Comparison of ENCODE assay signal across 11 mouse cellular contexts in genomic region chr10:84523682-84524081, GRCm38 (mm10). TPM values are rescaled to one million over a fixed set of nuclear protein-coding genes. Genes with fewer than 3 reads are reported as not detected.
DNase-seq lines count a peak whose midpoint lies in the region; ATAC-seq and TF ChIP-seq lines count a peak whose summit lies in the region.
"Had no signal": no experiment of that assay in that cellular context is flagged by ENCODE, and none has a peak within 500 bp of the region (broad histone marks: within the 10 kb centered on the region; RNA-seq: fewer than 3 reads in every experiment).

No protein-coding gene starts in this region.

- TF ChIP-seq CTCF in heart, postnatal 0 days (IDR thresholded peaks at IDR 0.05; ENCODE audit: low read depth) = peak; percentile 37
- peak; percentile 62 for TF ChIP-seq CTCF in lung, postnatal 0 days (IDR thresholded peaks at IDR 0.05)
- TF ChIP-seq CTCF in cortical plate, adult 2 months (IDR thresholded peaks at IDR 0.05; ENCODE audit: extremely low read depth, insufficient read depth, low read length) = peak; percentile 18; the same call in 1 of the 2 replicates

- no peak overlapping the region for H3K4me2 ChIP-seq in heart, postnatal 0 days (ENCODE audit: low read depth, low read length)
- no peak overlapping the region for H3K4me2 ChIP-seq in heart, embryonic 11.5 days
- no peak overlapping the region for H3K4me2 ChIP-seq in lung, postnatal 0 days (replicated peaks; ENCODE audit: low read depth, low read length)
- H3K4me2 ChIP-seq: limb, embryonic 13.5 days had no signal

- H3K9me3 ChIP-seq in heart, postnatal 0 days (replicated peaks; ENCODE audit: control insufficient read depth, low read length) = no peaks in the 10 kb centered on the region
- no peaks in the 10 kb centered on the region for H3K9me3 ChIP-seq in heart, embryonic 11.5 days (replicated peaks; ENCODE audit: control insufficient read depth, low read length)
- H3K9me3 ChIP-seq in lung, postnatal 0 days (ENCODE audit: low read length) = no peaks in the 10 kb centered on the region
- no peaks in the 10 kb centered on the region for H3K9me3 ChIP-seq in ES-E14 (ENCODE audit: control insufficient read depth, insufficient read depth, low read depth, low read length)
- H3K9me3 ChIP-seq: forebrain, embryonic 10.5 days; limb, embryonic 13.5 days had no signal

- H3K4me1 ChIP-seq in heart, postnatal 0 days (ENCODE audit: control insufficient read depth, insufficient read depth) = no peaks in the 10 kb centered on the region
- H3K4me1 ChIP-seq in heart, embryonic 11.5 days (ENCODE audit: control insufficient read depth, insufficient read depth, low read length) = no peaks in the 10 kb centered on the region
- H3K4me1 ChIP-seq in lung, postnatal 0 days (ENCODE audit: insufficient read depth, low read depth, low read length) = no peaks in the 10 kb centered on the region
- H3K4me1 ChIP-seq in ES-E14 (ENCODE audit: control insufficient read depth in 2 of 2, insufficient read depth in 2 of 2, low read length in 2 of 2, poor library complexity in 1 of 2) = peaks cover 7 to 16% of the 10 kb centered on the region in 2 experiments
- no peaks in the 10 kb centered on the region for H3K4me1 ChIP-seq in cortical plate, adult 2 months (ENCODE audit: control insufficient read depth, insufficient read depth, low read length)
- H3K4me1 ChIP-seq: limb, embryonic 13.5 days had no signal

- in situ Hi-C loops in ES-E14 (cut with MboI; ENCODE audit: low sequenced_read_pairs in 2 of 2, unreplicated experiment in 2 of 2) = no loop called here

- TF ChIP-seq EP300 in heart, postnatal 0 days (IDR thresholded peaks at IDR 0.05; ENCODE audit: low read depth) = no peak
- no peak for TF ChIP-seq EP300 in lung, postnatal 0 days (IDR thresholded peaks at IDR 0.05)

- no peak overlapping the region for H3K9ac ChIP-seq in heart, postnatal 0 days (replicated peaks; ENCODE audit: low read depth, low read length)
- no peak overlapping the region for H3K9ac ChIP-seq in heart, embryonic 11.5 days (ENCODE audit: low read depth, low read length)
- H3K9ac ChIP-seq in lung, postnatal 0 days (replicated peaks; ENCODE audit: low read depth) = no peak overlapping the region
- H3K9ac ChIP-seq in ES-E14 (ENCODE audit: insufficient read depth, low read depth, low read length, poor library complexity, severe bottlenecking) = no peak overlapping the region
- H3K9ac ChIP-seq: limb, embryonic 13.5 days had no signal

- ATAC-seq in heart, postnatal 0 days (ENCODE audit: insufficient read depth, low read depth) = no peak
- no peak for ATAC-seq in heart, embryonic 11.5 days (replicated peaks; ENCODE audit: insufficient number of reproducible peaks, low FRiP score, low TSS enrichment)
- no peak for ATAC-seq in lung, postnatal 0 days
- ATAC-seq: Patski had no signal

- H3K27me3 ChIP-seq in heart, postnatal 0 days (ENCODE audit: control insufficient read depth, insufficient read depth, low read length) = no peaks in the 10 kb centered on the region
- H3K27me3 ChIP-seq in heart, embryonic 11.5 days (ENCODE audit: control insufficient read depth, insufficient read depth, low read length) = no peaks in the 10 kb centered on the region
- H3K27me3 ChIP-seq in lung, postnatal 0 days (replicated peaks; ENCODE audit: insufficient read depth, low read length) = no peaks in the 10 kb centered on the region
- H3K27me3 ChIP-seq: limb, embryonic 13.5 days; Patski had no signal

- H3K36me3 ChIP-seq in heart, postnatal 0 days (replicated peaks; ENCODE audit: control insufficient read depth, insufficient read depth, low read length) = peaks cover 45% of the 10 kb centered on the region
- H3K36me3 ChIP-seq in heart, embryonic 11.5 days (ENCODE audit: control insufficient read depth, insufficient read depth, low read length) = peaks cover 22% of the 10 kb centered on the region
- H3K36me3 ChIP-seq in lung, postnatal 0 days (ENCODE audit: insufficient read depth, low read length) = peaks cover 7% of the 10 kb centered on the region; the same call in 1 of the 2 replicates
- H3K36me3 ChIP-seq in ES-E14 (ENCODE audit: control insufficient read depth, insufficient read depth, low read length, poor library complexity, severe bottlenecking) = peaks cover 15% of the 10 kb centered on the region

- WGBS in heart, postnatal 0 days = 52% methylated on average over 10 of the region's 10 CpGs
- 48% methylated on average over 10 of the region's 10 CpGs for WGBS in heart, embryonic 11.5 days (ENCODE audit: insufficient replicate concordance)
- 58% methylated on average over 10 of the region's 10 CpGs for WGBS in lung, postnatal 0 days

- H3K4me3 ChIP-seq in heart, postnatal 0 days (ENCODE audit: low read depth, low read length) = no peak overlapping the region
- H3K4me3 ChIP-seq in heart, embryonic 11.5 days (ENCODE audit: low read depth, low read length) = no peak overlapping the region
- no peak overlapping the region for H3K4me3 ChIP-seq in lung, postnatal 0 days (ENCODE audit: low read depth, low read length)
- H3K4me3 ChIP-seq in ES-E14 (ENCODE audit: insufficient read depth in 1 of 2, low read depth in 1 of 2, low read length in 2 of 2, poor library complexity in 1 of 2, severe bottlenecking in 1 of 2) = peak overlapping the region in 1 of 2 experiments; percentile 25; a peak in 1 of 4 replicates
- no peak overlapping the region for H3K4me3 ChIP-seq in cortical plate, adult 2 months (ENCODE audit: insufficient read depth, low read length)
- H3K4me3 ChIP-seq: forebrain, embryonic 10.5 days; limb, embryonic 13.5 days had no signal

- TF ChIP-seq POLR2A in cortical plate, adult 2 months (IDR thresholded peaks at IDR 0.05; ENCODE audit: extremely low read depth, insufficient read depth, low read length) = no peak

- H3K27ac ChIP-seq in heart, postnatal 0 days (ENCODE audit: low read depth) = no peak overlapping the region
- H3K27ac ChIP-seq in heart, embryonic 11.5 days (ENCODE audit: low read depth, low read length) = no peak overlapping the region
- H3K27ac ChIP-seq in lung, postnatal 0 days (ENCODE audit: low read length) = no peak overlapping the region
- no peak overlapping the region for H3K27ac ChIP-seq in ES-E14 (ENCODE audit: insufficient read depth, low read depth, low read length, poor library complexity, severe bottlenecking)
- H3K27ac ChIP-seq in cortical plate, adult 2 months (ENCODE audit: insufficient read depth, low read length) = no peak overlapping the region
- H3K27ac ChIP-seq: forebrain, embryonic 10.5 days; limb, embryonic 13.5 days had no signal

- no peak for DNase-seq in heart, postnatal 0 days (ENCODE audit: low spot score)
- DNase-seq in lung, postnatal 0 days (ENCODE audit: low spot score) = no peak
- no peak for DNase-seq in lung, postnatal 36 days
- no peak for DNase-seq in ES-E14 (ENCODE audit: low read depth, low spot score)
- no peak for DNase-seq in frontal cortex, postnatal 14 days (ENCODE audit: low spot score in 2 of 2)
- DNase-seq in left cerebral cortex, adult 11 months (ENCODE audit: low spot score) = no peak

TF ChIP-seq in ES-E14, 5 proteins besides CTCF, POLR2A, EP300 and RAD21:
- TF ChIP-seq MAFK (IDR thresholded peaks at IDR 0.05; ENCODE audit: insufficient read depth, low read depth, low read length) (0 out of 2 replicates have a peak, but pooled peaks have one; percentile 26), HCFC1 (IDR thresholded peaks at IDR 0.05; ENCODE audit: borderline replicate concordance, insufficient read depth, low read length) (no peak), ZC3H11A (IDR thresholded peaks at IDR 0.05; ENCODE audit: borderline replicate concordance, low read depth, low read length) (no peak), ZNF384 (IDR thresholded peaks at IDR 0.05; ENCODE audit: low read depth, low read length) (no peak), CHD2 (IDR thresholded peaks at IDR 0.05; ENCODE audit: low read depth, low read length) (no peak)

RNA-seq across cellular contexts. Expression of gene Ckap4, which starts 10.2 kb away (rescaled TPM):
- 59.8 and 83.8 TPM in 2 replicates for total RNA-seq in heart, postnatal 0 days (2014; rRNA removed; ENCODE audit: low replicate concordance)
- 42.6 and 45.6 TPM in 2 replicates for polyA plus RNA-seq in heart, postnatal 0 days (2015; fragmentation: Nextera tagmentation; extraction: Ambion mirVana)
- 103 and 113 TPM in 2 replicates for polyA plus RNA-seq in heart, embryonic 11.5 days (2014; fragmentation: Nextera tagmentation; extraction: Ambion mirVana)
- 49.2 and 58.8 TPM in 2 replicates for polyA plus RNA-seq in lung, postnatal 0 days (2015; fragmentation: Nextera tagmentation; extraction: Ambion mirVana)
- 86.8 and 120 TPM in 2 replicates for total RNA-seq in ES-E14 (2012; rRNA removed)
- 13.2 and 14.1 TPM in 2 replicates for polyA plus RNA-seq in cortical plate, adult 2 months (2012; rRNA removed)

RNA-seq across cellular contexts. Expression of gene Tcp11l2, which starts 52.7 kb away (rescaled TPM):
- 36.9 and 52.4 TPM in 2 replicates for total RNA-seq in heart, postnatal 0 days (2014; rRNA removed; ENCODE audit: low replicate concordance)
- polyA plus RNA-seq in heart, postnatal 0 days (2015; fragmentation: Nextera tagmentation; extraction: Ambion mirVana) = 57.3 and 63.4 TPM in 2 replicates
- polyA plus RNA-seq in heart, embryonic 11.5 days (2014; fragmentation: Nextera tagmentation; extraction: Ambion mirVana) = 15.2 and 16.6 TPM in 2 replicates
- polyA plus RNA-seq in lung, postnatal 0 days (2015; fragmentation: Nextera tagmentation; extraction: Ambion mirVana) = 73.8 and 73.9 TPM in 2 replicates
- total RNA-seq in ES-E14 (2012; rRNA removed) = 2.8 and 2.9 TPM in 2 replicates
- polyA plus RNA-seq in cortical plate, adult 2 months (2012; rRNA removed) = 22.0 and 22.4 TPM in 2 replicates
